Mouse (Mus musculus) urinary bladder, postnatal 10 days (tissue): ENCODE data around the gene Tgm4.

Experiments used
- DNase-seq: peaks from one replicate; pipeline ENCODE4 v3.0.0; 2022; ENCODE audit warnings: low spot score

The Tgm4 gene

DNA sequence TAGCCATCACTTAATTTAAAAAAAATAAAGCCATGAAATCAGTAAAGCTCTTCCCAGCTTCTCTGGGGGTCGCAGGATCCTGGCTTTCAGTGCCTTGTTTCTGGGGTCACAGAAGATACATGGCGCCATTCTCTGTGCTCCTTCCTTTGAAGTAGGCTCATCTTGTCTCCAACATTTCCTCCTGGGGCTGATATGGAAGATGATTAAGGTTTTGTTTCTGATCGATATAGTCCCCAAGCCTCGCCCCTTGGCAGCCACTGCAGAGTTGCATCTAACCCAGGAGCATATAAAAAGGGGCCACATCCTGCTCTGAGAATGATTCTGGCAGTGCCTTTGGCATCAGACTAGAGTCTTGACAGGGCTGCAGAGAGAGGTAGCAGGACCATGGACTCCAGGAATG is at the start of gene Tgm4:
Tgm4 (plus strand) TSS at position 301 of the 400 bp plus-strand sequence.
- DNase-seq = no peak

DNA sequence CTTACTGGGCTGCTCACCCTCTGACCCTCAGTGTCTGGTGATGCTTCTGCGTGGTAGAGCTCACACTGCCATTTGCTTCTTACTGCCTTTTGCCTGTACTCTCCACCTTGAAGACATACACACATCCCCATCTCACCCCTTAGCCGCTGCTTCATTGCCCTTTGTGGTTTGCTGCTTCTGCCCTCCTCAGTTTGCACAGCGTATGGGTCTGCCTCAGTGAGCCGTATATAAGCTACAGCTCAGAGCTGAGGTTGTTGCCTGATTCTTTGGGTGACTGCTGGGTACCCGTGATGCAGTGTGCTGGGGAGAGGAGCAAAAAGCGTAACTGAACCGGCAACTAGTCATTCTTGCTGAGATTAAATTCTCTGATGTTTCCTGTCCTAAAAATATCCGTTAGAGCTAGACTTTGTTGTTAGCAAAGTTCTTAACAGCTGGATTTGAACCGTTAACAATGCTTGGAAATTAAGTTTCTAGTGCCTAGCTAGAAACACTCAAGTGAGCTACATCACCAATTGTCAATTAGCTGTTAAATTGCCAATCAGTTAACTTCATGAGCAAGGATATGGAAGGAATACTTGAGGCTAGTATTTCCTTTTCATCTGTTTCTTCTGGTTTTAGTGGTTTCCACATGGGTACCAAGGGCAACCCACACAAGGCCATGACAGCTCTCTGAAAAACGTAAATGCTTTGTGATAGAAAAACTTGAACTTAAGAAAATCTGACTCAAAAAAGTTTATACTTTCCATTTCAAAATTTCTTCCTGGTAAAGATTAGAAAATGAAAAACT is 35.9 kb upstream of the Tgm4 start:
- DNase-seq = no peak

DNA sequence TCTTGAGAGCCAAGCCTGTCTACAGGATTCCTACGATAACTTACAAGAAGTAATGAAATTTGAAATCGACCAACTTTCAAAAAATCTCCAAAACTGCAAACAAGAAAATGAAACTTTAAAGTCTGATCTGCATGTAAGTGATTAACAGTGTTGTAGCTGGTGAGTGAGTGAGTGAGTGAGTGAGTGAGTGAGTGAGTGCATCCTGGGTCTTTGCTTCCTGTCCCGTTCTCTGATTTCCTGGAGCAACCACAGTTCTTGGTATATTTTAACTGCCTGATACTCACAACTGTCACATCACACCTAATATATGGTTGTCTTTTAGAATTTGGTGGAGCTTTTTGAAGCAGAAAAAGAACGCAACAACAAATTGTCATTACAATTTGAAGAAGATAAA is 35.3 kb upstream of the Tgm4 start:
- no peak for DNase-seq

GRCm38 (mm10) chr9:123004718-123005117 is 29.8 kb upstream of the Tgm4 start:
- DNase-seq = no peak

DNA sequence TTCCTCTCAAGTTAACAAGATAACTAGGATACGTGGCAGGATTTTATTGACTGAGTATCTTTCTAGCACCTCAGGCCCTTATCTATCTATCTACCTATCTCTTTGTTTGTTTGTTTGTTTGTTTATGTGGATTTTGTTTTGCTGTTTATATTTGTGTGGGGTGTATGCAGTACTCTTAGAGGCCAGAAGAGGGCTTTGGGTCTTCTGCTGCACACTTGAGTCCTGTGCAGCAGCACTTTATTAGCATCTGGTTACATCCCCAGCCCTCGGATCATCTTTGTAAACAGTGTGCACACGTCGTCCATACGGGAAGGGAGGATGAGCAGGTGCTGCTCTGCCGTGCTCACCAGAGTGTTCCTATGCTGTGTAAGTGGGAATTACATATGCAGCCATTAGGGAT is 28.5 kb upstream of the Tgm4 start:
- no peak for DNase-seq

- peak; percentile 24 for DNase-seq
These were observed 13.4 kb upstream of the Tgm4 start, which contains the start of gene Tmem42 for GRCm38 (mm10) chr9:123020995-123021631. Tmem42 (plus strand) TSS chr9:123021326.

DNA sequence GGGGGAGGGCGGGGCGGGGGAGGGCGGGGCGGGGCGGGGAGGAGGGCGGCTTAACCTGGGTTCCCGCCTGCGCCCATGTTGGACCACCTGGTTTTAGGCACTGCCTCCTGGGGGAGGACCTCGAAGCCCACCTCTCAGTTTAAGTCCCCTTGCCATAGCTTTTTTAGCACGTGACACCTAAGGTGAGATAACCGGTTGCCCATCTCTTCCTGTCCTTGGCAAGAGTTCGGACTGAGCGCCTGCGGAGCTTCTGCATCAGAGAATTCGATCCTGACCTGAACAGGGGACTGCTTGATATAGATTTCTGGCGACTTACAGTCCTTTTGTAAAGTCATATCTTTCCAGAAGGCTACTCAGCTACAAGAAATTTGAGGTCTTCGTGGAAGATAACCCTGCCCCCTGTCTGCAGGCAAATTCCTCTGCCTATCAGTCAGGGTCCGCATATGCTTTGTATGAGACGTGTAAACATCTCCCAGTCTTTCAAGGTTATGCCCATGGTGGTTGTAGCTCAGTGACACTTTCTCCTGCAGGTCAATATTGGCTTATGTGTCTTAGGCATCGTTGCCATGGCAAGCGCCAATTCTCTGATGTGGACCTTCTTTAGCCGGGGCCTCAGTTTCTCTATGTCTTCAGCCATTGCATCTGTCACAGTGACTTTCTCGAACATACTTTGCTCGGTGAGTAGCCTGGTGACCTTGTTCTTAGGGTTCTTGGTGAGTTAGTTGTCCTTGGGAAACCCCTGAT is 12.7 kb upstream of the Tgm4 start:
- DNase-seq = no peak

DNA sequence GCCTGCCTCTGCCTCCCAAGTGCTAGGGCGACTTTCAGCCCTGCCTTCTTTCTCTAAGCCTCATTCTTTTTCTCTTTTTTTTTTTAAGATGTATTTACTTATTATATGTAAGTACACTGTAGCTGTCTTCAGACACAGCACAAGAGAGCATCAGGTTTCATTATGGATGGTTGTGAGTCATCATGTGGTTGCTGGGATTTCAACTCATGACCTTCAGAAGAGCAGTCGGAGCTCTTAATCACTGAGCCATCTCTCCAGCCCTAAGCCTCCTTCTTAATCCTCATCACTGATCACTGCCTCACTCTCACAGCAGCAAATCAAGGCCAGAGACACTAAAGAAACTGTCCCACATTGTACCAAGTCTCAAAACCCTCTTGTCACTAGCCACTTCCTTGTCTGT is 10.3 kb upstream of the Tgm4 start:
- no peak for DNase-seq

DNA sequence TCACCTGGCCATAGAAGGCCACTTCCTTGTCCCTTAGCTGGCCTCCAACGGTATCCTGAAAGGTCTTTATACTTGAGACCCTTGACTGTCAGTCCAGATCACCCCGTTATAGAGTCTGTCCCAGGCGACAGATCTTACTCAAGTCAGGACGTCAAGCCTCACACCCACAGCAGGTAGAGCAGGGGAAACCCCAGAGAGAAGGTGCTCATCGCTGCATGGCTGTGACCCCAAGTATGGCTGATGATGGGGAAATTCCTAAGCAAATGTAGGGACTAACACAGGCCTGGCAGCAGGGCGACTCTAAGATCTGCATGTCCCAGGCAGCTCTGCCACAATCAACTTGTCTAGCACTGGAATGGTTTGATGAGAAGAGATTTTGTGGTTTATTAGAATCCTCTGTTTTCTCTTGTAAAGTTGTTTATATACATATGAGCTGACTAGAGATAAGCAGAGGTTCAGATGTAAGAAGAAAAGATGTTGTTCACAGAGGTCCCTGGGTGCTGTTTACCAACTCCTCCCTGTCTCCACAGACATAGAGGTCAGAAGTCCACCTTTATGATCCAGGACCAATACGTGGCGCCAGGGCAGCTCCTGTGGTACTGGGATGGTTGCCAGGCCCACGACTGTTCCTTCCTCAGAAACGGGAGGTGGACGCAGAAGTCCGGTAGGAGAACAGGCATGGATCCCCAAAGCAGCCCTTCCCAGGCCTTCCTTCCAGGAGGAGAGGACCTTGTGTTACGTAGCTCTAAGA is 2.9 kb upstream of the Tgm4 start:
- DNase-seq = no peak

GRCm38 (mm10) chr9:123047665-123048064 is 13.1 kb downstream of the Tgm4 start:
- DNase-seq = no peak

DNA sequence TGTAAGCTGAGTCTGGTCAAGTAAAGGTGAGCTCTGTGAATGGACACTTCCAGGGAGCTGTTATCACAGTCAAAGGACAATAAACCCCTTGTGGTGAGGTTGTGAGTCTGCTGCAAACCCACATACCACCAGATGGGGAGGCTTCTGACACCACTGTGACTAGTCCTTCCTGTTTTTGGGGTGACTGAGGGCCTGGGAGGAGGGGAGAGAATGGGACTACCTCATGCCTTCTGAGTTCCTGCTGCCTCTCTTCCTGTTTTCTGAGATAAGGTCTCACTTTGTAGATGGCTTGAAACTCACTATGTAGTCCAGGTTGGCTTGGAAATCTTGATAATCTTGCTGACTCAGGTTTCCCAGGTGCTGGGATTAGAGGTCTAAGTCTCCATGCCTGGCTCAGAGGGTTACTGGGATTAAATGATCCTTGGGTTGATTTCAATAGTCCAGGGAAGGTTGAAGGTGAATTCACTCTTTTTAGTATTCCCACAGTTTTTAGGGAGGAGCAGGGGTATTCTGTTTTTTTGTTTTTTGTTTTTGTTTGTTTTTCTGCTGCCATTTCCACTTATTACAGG is 24.3 kb downstream of the Tgm4 start:
- no peak for DNase-seq

DNA sequence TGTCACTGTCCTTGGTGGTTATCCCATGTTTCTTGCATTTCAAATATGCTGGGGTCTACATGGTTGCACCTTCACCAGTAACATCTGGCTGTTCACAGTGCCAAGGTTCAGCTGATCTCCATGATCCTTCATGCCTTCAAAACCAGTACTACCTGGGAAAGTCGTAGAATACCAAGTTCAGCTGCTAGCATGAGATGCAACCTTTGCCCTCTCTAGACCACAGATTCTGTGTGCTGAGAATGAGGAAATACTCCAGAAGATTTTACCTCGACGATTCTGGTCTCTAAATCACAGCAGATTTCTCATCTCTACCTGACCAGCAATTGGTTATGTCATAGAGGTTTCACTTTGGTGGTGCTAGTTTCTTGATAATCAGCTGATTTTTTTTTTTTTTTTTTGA is 25.6 kb downstream of the Tgm4 start:
- DNase-seq = no peak

DNA sequence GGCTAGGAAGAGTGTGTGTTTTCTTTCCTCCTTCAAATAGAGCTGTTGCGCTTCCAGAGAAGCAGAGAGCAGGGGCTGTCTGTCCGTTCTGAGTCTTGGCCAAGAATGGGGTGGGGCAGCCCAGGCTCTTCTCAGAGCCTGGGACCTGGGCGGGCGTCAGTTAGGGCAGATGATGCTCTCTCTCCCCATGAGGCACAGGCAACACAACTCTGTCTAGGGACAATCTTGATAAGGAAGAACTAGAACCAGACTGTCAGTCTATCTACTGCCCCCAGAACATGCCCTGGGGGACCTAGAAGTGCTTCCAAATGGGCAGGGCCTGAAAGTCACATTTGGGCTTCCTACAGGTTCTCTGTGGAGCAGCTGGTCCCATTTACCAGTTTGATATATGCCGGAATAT is 44.6 kb downstream of the Tgm4 start:
- no peak for DNase-seq

- DNase-seq = no peak
These were observed 45.8 kb downstream of the Tgm4 start for GRCm38 (mm10) chr9:123080355-123080754.

DNA sequence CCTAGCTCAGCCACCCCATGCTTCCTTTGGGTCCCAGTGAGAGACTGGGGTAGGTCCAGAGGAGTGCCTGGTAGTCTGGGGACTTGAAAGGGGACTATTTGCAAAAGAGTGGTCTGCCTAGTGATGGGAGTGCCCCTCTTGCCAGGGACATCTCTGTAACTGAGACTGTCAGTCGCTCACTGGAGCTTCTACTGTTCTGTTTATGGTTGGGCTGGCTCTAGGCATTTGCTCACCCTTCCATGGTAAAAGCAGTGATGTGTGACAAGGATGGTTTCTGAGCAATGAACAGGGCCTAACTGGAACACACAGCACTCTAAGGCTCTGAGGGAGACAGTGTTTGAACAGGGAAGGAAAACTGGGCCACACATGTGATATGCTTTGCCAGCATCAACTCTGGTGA is 46.3 kb downstream of the Tgm4 start:
- no peak for DNase-seq

GRCm38 (mm10) chr9:123085373-123085772 is 50.8 kb downstream of the Tgm4 start:
- DNase-seq = no peak

GRCm38 (mm10) chr9:123087558-123087957 is 53.0 kb downstream of the Tgm4 start:
- DNase-seq = no peak

DNA sequence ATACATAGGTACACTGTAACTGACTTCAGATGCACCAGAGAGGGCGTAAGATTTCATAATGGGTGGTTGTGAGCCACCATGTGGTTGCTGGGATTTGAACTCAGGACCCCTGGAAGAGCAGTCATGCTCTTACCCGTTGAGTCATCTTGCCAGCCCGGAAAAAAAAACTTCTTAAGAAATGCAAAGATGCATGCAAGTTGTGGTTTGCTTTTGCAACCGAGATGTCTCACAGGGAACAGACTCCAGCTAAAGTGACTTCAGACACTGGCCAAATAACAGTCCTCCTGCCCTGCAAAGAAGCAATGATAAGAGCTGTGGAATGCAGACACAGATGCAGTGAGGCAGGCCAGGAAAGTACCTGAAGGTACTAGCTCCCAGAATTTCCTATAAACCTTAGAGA is 56.3 kb downstream of the Tgm4 start:
- DNase-seq = no peak

- DNase-seq = no peak
These were observed 65.3 kb downstream of the Tgm4 start for GRCm38 (mm10) chr9:123099631-123100455.

DNA sequence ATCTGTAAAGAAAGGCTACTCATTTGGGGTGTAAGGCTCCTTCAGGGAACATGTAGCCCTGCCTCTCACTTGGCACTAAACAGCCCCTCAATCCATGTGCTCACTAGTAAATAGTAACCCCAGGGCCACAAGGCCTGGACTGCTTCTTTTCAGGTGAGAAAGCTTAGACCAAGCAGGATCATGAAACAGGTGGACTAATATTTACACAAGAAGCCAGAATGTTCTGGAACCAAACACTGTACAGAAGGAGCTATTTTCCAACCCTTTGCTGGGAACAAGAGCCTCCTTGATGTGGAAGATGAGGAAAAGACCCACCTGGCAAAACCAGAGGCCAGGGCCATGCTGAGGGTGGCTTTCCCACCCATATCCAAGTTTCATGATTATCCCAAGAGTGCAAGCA is 68.9 kb downstream of the Tgm4 start:
- no peak for DNase-seq

DNA sequence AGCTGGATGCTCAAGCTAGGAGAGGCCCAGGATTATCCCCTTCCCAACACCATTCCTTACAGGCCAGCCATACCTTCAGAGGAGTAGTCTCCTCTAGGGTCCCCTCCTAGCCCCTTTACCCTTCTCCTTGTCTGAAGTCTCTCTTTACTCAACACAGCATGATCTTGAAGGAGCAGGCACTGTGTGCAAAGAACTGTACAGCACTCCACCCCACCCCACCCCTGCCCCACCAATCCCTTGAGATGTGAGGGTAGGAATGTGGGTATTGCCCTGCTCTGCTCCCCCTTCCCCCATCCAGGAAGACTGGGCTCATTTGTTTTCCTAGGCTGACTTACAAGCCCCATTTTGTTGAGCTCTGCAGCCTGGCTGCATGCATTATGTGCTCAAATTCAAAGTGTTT is 69.8 kb downstream of the Tgm4 start:
- DNase-seq = no peak
